Mouse (Mus musculus): Measurements from ENCODE around the gene Snx7. TPM values are rescaled to one million over a fixed set of nuclear protein-coding genes. Genes with fewer than 3 reads are reported as not detected.

Snx7 gene
- polyA plus RNA-seq, 1 experiment, result 1.8 TPM

DNA sequence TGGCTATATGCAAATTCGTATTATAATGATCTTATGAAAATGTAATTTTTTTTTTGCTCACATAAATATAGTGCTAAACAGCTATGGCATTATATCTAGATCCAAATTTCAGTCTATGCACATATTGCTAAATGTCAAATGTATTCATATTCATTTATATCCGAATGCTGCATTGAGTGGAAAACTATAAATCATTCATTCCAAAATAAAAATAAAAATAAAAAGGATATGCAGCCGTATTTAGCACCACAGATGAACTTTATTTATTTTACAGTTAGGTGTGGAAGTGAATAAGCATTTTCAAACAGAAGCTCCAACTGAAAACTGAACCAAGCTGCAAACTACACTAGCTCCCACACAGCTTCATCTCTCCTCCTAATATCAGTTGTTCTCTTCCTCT is 45.5 kb downstream of the Snx7 start:
- no peak for DNase-seq (ENCODE audit: low read depth in 1 of 2, low spot score in 2 of 2)
- Histone ChIP-seq H3K36me3 (ENCODE audit: control insufficient read depth, insufficient read depth, low read length) (no peaks in the 10 kb centered on the region), H3K4me1 (ENCODE audit: control insufficient read depth, insufficient read depth, insufficient read length) (no peaks in the 10 kb centered on the region), H3K4me3 (ENCODE audit: extremely low read depth, insufficient read depth, insufficient read length) (no peak overlapping the region), H3K27ac (ENCODE audit: insufficient read depth, low read length) (no peak overlapping the region), H3K27me3 (ENCODE audit: control insufficient read depth, insufficient read depth, low read length) (no peaks in the 10 kb centered on the region)
- WGBS, result 91% methylated on average over 3 of the region's 3 CpGs
- no peak for TF ChIP-seq CTCF (IDR thresholded peaks at IDR 0.05; ENCODE audit: extremely low read depth, insufficient read depth, insufficient read length, insufficient replicate concordance)
- TF ChIP-seq POLR2A (IDR thresholded peaks at IDR 0.05; ENCODE audit: low read depth, low read length), result no peak

- H3K27me3 ChIP-seq (ENCODE audit: control insufficient read depth, insufficient read depth, low read length), result no peaks in the 10 kb centered on the region
- no peak overlapping the region for H3K27ac ChIP-seq (ENCODE audit: insufficient read depth, low read length)
- no peak for DNase-seq (ENCODE audit: low read depth in 1 of 2, low spot score in 2 of 2)
- H3K4me3 ChIP-seq (ENCODE audit: extremely low read depth, insufficient read depth, insufficient read length), result no peak overlapping the region
- H3K4me1 ChIP-seq (ENCODE audit: control insufficient read depth, insufficient read depth, insufficient read length), result no peaks in the 10 kb centered on the region
- WGBS, result 85% methylated on average over 1 of the region's 1 CpGs
- H3K36me3 ChIP-seq (ENCODE audit: control insufficient read depth, insufficient read depth, low read length), result no peaks in the 10 kb centered on the region
- no peak for TF ChIP-seq POLR2A (IDR thresholded peaks at IDR 0.05; ENCODE audit: low read depth, low read length)
- no peak for TF ChIP-seq CTCF (IDR thresholded peaks at IDR 0.05; ENCODE audit: extremely low read depth, insufficient read depth, insufficient read length, insufficient replicate concordance)
Observed at GRCm38 (mm10) chr3:117817635-117818034, 51.1 kb downstream of the Snx7 start.

- 84% methylated on average over 2 of the region's 2 CpGs for WGBS
- H3K4me3 ChIP-seq (ENCODE audit: extremely low read depth, insufficient read depth, insufficient read length), result no peak overlapping the region
- H3K27ac ChIP-seq (ENCODE audit: insufficient read depth, low read length), result no peak overlapping the region
- no peaks in the 10 kb centered on the region for H3K4me1 ChIP-seq (ENCODE audit: control insufficient read depth, insufficient read depth, insufficient read length)
- TF ChIP-seq CTCF (IDR thresholded peaks at IDR 0.05; ENCODE audit: extremely low read depth, insufficient read depth, insufficient read length, insufficient replicate concordance) (no peak), POLR2A (IDR thresholded peaks at IDR 0.05; ENCODE audit: low read depth, low read length) (no peak)
- no peaks in the 10 kb centered on the region for H3K27me3 ChIP-seq (ENCODE audit: control insufficient read depth, insufficient read depth, low read length)
- H3K36me3 ChIP-seq (ENCODE audit: control insufficient read depth, insufficient read depth, low read length), result no peaks in the 10 kb centered on the region
- DNase-seq (ENCODE audit: low read depth in 1 of 2, low spot score in 2 of 2), result no peak
Observed at GRCm38 (mm10) chr3:117814218-117814617, 54.5 kb downstream of the Snx7 start.

- TF ChIP-seq POLR2A (IDR thresholded peaks at IDR 0.05; ENCODE audit: low read depth, low read length), result no peak
- TF ChIP-seq CTCF (IDR thresholded peaks at IDR 0.05; ENCODE audit: extremely low read depth, insufficient read depth, insufficient read length, insufficient replicate concordance), result no peak
Observed at GRCm38 (mm10) chr3:117812135-117812534, 56.6 kb downstream of the Snx7 start.

DNA sequence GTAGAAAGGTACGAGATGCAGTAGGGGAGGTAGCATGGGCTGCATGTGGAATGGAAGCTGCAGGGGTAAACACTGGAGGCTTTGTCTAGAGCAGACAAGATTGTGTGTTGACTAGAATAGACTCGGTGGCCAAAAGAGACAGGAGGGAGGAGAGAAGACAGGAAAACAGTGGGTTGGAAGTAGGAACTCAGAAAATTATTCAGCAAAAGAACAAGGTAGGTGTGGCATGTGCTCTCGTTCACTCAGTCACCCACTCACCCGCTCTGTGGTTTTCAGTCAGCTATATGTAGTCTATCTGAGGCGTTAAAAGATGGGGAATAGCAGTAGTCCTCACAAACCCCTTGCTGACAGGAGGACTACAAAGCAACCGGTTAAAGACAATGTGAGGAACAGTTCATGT is 63.0 kb downstream of the Snx7 start:
- Histone ChIP-seq H3K4me1 (ENCODE audit: control insufficient read depth, insufficient read depth, insufficient read length) (no peaks in the 10 kb centered on the region), H3K36me3 (ENCODE audit: control insufficient read depth, insufficient read depth, low read length) (no peaks in the 10 kb centered on the region), H3K27ac (ENCODE audit: insufficient read depth, low read length) (no peak overlapping the region), H3K4me3 (ENCODE audit: extremely low read depth, insufficient read depth, insufficient read length) (no peak overlapping the region), H3K27me3 (ENCODE audit: control insufficient read depth, insufficient read depth, low read length) (no peaks in the 10 kb centered on the region)
- no peak for TF ChIP-seq CTCF (IDR thresholded peaks at IDR 0.05; ENCODE audit: extremely low read depth, insufficient read depth, insufficient read length, insufficient replicate concordance)
- no peak for TF ChIP-seq POLR2A (IDR thresholded peaks at IDR 0.05; ENCODE audit: low read depth, low read length)
- DNase-seq (ENCODE audit: low read depth in 1 of 2, low spot score in 2 of 2), result no peak
- 90% methylated on average over 6 of the region's 6 CpGs for WGBS

More at GRCm38 (mm10) chr3:117812135-117812534, 56.6 kb downstream of the Snx7 start:
- WGBS, result 95% methylated on average over 4 of the region's 4 CpGs
- Histone ChIP-seq H3K27me3 (ENCODE audit: control insufficient read depth, insufficient read depth, low read length) (no peaks in the 10 kb centered on the region), H3K4me3 (ENCODE audit: extremely low read depth, insufficient read depth, insufficient read length) (no peak overlapping the region), H3K36me3 (ENCODE audit: control insufficient read depth, insufficient read depth, low read length) (no peaks in the 10 kb centered on the region), H3K27ac (ENCODE audit: insufficient read depth, low read length) (no peak overlapping the region), H3K4me1 (ENCODE audit: control insufficient read depth, insufficient read depth, insufficient read length) (no peaks in the 10 kb centered on the region)
- no peak for DNase-seq (ENCODE audit: low read depth in 1 of 2, low spot score in 2 of 2)

GRCm38 (mm10) chr3:117794501-117794900 is 74.2 kb downstream of the Snx7 start:
- no peaks in the 10 kb centered on the region for H3K27me3 ChIP-seq (ENCODE audit: control insufficient read depth, insufficient read depth, low read length)
- no peak for TF ChIP-seq POLR2A (IDR thresholded peaks at IDR 0.05; ENCODE audit: low read depth, low read length)
- no peak for DNase-seq (ENCODE audit: low read depth in 1 of 2, low spot score in 2 of 2)
- H3K4me3 ChIP-seq (ENCODE audit: extremely low read depth, insufficient read depth, insufficient read length), result no peak overlapping the region
- H3K27ac ChIP-seq (ENCODE audit: insufficient read depth, low read length), result no peak overlapping the region
- H3K36me3 ChIP-seq (ENCODE audit: control insufficient read depth, insufficient read depth, low read length), result no peaks in the 10 kb centered on the region
- H3K4me1 ChIP-seq (ENCODE audit: control insufficient read depth, insufficient read depth, insufficient read length), result no peaks in the 10 kb centered on the region

DNA sequence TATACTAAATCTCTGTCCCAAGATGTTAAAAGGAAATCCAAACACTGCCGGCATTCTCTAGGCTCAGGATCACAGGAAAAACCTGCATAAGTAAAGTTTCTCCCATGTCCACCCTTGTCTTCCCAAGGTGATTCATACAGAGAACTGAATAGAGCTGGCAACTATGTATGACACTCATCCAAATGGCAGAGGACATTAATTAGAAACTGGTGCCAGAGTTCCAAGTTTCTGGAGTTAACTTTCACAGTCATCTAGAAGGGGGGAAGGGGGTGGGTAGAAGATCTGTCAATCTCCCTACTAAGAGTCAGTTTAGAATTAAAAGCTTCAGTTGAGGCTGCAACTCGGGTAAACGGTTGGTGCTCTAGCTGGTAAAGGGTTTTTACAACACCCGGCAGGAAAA is 76.8 kb downstream of the Snx7 start:
- no peak for DNase-seq (ENCODE audit: low read depth in 1 of 2, low spot score in 2 of 2)
- TF ChIP-seq POLR2A (IDR thresholded peaks at IDR 0.05; ENCODE audit: low read depth, low read length), result no peak
- no peak for TF ChIP-seq CTCF (IDR thresholded peaks at IDR 0.05; ENCODE audit: extremely low read depth, insufficient read depth, insufficient read length, insufficient replicate concordance)
- H3K4me1 ChIP-seq (ENCODE audit: control insufficient read depth, insufficient read depth, insufficient read length), result no peaks in the 10 kb centered on the region
- no peak overlapping the region for H3K27ac ChIP-seq (ENCODE audit: insufficient read depth, low read length)
- 85% methylated on average over 4 of the region's 4 CpGs for whole genome bisulfite sequencing
- no peaks in the 10 kb centered on the region for H3K27me3 ChIP-seq (ENCODE audit: control insufficient read depth, insufficient read depth, low read length)
- H3K36me3 ChIP-seq (ENCODE audit: control insufficient read depth, insufficient read depth, low read length), result no peaks in the 10 kb centered on the region
- H3K4me3 ChIP-seq (ENCODE audit: extremely low read depth, insufficient read depth, insufficient read length), result no peak overlapping the region
